Mouse (Mus musculus) liver, adult 2 months (tissue): ENCODE measurements around the gene Phf12. TPM values are rescaled to one million over a fixed set of nuclear protein-coding genes. Genes with fewer than 3 reads are reported as not detected.

ENCODE experiments used
- DNase-seq: peaks from one replicate; pipeline ENCODE4 v3.0.0-alpha.2; 2011; ENCODE audit warnings: low read depth, low spot score; ENCODE audit errors: extremely low read depth
- H3K27ac ChIP-seq: fragments of 200-500 bp; replicated peaks from 2 replicates; pipeline ENCODE4 v1.5.1; 2012; ENCODE audit warnings: low read depth, mild to moderate bottlenecking, control low read depth, inconsistent platforms, low read length; ENCODE audit not compliant: insufficient read depth
- H3K27me3 ChIP-seq: fragments of 200-500 bp; 2 replicates; pipeline ENCODE4 v1.6.1; 2012; ENCODE audit warnings: mild to moderate bottlenecking, moderate library complexity, low read length, inconsistent platforms; ENCODE audit not compliant: control insufficient read depth, insufficient read depth
- H3K36me3 ChIP-seq: fragments of 200-500 bp; 2 replicates; pipeline ENCODE4 v1.6.1; 2012; ENCODE audit warnings: low read length, inconsistent platforms; ENCODE audit not compliant: control insufficient read depth, insufficient read depth
- H3K4me1 ChIP-seq: fragments of 200-500 bp; 2 replicates; pipeline ENCODE4 v1.6.1; 2011; ENCODE audit warnings: low read length; ENCODE audit not compliant: control insufficient read depth, insufficient read depth
- H3K4me3 ChIP-seq: fragments of 200-500 bp; 2 replicates; pipeline ENCODE4 v1.5.1; 2011; ENCODE audit warnings: low read depth, mild to moderate bottlenecking, control low read depth, low read length, moderate library complexity; ENCODE audit not compliant: insufficient read depth
- H3K79me2 ChIP-seq: fragments of 200-500 bp; 2 replicates; pipeline ENCODE4 v1.6.1; 2012; ENCODE audit warnings: inconsistent platforms, mild to moderate bottlenecking, low read length, moderate library complexity; ENCODE audit not compliant: control insufficient read depth, insufficient read depth
- H3K9ac ChIP-seq: fragments of 200-500 bp; 2 replicates; pipeline ENCODE4 v1.6.1; 2012; ENCODE audit warnings: low read depth, mild to moderate bottlenecking, control low read depth, inconsistent platforms, low read length
- CTCF ChIP-seq: fragments of 200-500 bp; IDR thresholded peaks from 2 replicates; pipeline ENCODE4 v1.5.1; 2011; ENCODE audit warnings: low read depth, low read length, control low read depth
- POLR2A ChIP-seq: fragments of 200-500 bp; IDR thresholded peaks from 2 replicates; pipeline ENCODE4 v1.6.1; 2011; ENCODE audit warnings: low read length, control low read depth; ENCODE audit not compliant: insufficient read depth; ENCODE audit errors: extremely low read depth
- WGBS: fragments of 180-500 bp; shearing (Covaris S2); methylation state at CpG from one replicate; pipeline ENCODE4 v1.1.7; 2018; 5-methylcytosine and 5-hydroxymethylcytosine counted together
- polyA plus RNA-seq: library from polyadenylated mRNA; depleted of rRNA; stranded (reverse); fragments of >200 nt; gene quantifications from 2 replicates; pipeline ENCODE4 v1.2.3, GENCODE M21; 2012
- total RNA-seq: library from RNA; depleted of rRNA; stranded (reverse); fragments of >200 nt; gene quantifications from 2 replicates; pipeline ENCODE4 v1.2.3, GENCODE M21; 2014

Gene Phf12
- total and polyA plus RNA-seq, 2 experiments = 3.6 to 24.9 TPM

DNA sequence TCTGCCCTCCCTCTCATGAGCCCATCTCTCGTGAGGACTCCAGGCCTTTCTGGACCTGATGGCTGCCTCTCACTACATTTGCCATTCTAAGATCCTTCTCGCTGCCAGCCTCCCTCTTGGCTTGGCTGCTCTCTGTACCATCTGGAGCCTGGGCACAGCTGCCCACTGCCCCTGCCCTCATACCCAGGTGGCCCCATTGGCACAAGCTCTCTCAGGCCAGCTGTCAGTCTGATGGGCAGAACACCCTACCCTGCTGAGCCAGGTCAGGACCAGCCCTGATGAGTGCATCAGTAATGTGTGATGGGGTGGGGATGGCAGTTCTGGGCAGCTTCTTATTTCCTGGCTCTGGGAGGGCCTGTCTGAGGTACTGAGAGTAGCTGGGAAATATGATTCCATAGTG is 24.3 kb upstream of the Phf12 start:
- Histone ChIP-seq H3K27me3 (no peaks in the 10 kb centered on the region), H3K27ac (no peak overlapping the region), H3K4me3 (no peak overlapping the region), H3K4me1 (no peaks in the 10 kb centered on the region), H3K36me3 (no peaks in the 10 kb centered on the region), H3K9ac (no peak overlapping the region), H3K79me2 (no peaks in the 10 kb centered on the region)
- no peak for DNase-seq
- 93% methylated on average over 2 of the region's 2 CpGs for WGBS
- TF ChIP-seq POLR2A = no peak
- TF ChIP-seq CTCF = no peak

DNA sequence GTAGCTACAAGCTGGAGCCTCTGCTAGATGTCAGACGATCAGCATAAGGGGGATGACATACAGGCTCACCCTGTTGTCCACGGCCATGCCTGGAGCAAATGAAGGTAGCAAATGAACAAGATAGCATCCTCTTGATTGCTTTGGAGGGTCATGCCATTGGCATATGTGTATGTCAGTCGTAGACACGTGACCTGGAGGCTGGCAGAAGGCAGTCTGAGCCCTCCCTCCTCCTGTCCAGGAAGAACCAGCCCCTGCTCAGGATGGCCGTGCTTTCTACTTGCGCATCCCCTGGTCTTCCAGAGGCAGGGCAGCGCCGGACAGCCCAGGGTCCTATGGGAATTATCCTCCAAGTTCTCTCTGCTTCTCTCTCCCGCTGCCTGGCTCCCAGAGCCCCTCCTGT is 23.6 kb upstream of the Phf12 start:
- DNase-seq = no peak
- Histone ChIP-seq H3K9ac (no peak overlapping the region), H3K4me1 (no peaks in the 10 kb centered on the region), H3K27me3 (no peaks in the 10 kb centered on the region), H3K27ac (no peak overlapping the region), H3K36me3 (no peaks in the 10 kb centered on the region), H3K4me3 (no peak overlapping the region), H3K79me2 (no peaks in the 10 kb centered on the region)
- TF ChIP-seq POLR2A = no peak
- TF ChIP-seq CTCF = no peak
- WGBS = 83% methylated on average over 9 of the region's 9 CpGs

DNA sequence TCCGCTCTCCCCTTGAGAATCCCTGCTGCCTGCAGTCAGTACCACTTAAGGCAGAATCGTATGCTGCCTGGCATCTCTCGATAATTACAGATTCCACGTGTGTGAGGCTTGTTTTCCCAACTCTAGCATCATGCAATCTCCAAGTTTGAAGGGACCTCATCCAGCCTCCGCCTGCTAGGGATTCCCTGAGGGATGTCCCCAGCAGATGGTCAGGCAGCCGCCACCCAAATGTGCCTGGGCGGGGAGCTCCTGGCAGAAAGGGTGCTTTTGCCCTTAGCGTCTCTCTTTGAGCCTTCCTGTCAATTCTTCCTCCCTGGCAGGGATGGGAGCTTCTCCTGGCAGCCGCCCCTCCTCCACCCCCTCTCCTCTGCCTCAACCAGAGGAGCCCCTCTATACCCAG is 22.4 kb upstream of the Phf12 start:
- WGBS = 83% methylated on average over 9 of the region's 9 CpGs
- no peak overlapping the region for H3K27ac ChIP-seq
- H3K79me2 ChIP-seq = no peaks in the 10 kb centered on the region
- DNase-seq = no peak
- no peaks in the 10 kb centered on the region for H3K27me3 ChIP-seq
- TF ChIP-seq POLR2A = no peak
- no peak for TF ChIP-seq CTCF
- H3K36me3 ChIP-seq = no peaks in the 10 kb centered on the region
- no peak overlapping the region for H3K4me3 ChIP-seq
- no peaks in the 10 kb centered on the region for H3K4me1 ChIP-seq
- no peak overlapping the region for H3K9ac ChIP-seq

DNA sequence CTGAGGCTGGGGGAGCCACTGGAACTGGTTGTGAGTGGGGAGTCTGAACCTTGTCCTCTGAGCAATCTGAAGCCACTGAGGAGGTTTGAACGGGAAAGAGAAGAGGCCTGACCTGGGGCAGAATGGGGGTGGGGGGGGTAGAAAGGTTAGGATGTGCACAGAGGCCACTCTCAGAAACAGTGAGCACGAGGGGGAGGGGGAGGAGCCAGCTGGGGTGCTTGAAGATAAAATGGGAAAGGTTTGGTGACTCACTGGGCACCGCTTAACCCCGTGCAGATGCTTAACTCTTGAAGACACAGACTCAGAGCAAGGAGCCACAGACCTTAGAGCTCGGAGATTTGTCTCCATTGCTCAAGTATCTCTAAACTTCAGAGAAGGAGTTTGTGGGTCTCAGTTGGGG is 21.7 kb upstream of the Phf12 start:
- WGBS = 39% methylated on average over 5 of the region's 5 CpGs
- Histone ChIP-seq H3K27ac (no peak overlapping the region), H3K27me3 (no peaks in the 10 kb centered on the region), H3K79me2 (no peaks in the 10 kb centered on the region), H3K4me3 (no peak overlapping the region), H3K9ac (no peak overlapping the region), H3K36me3 (no peaks in the 10 kb centered on the region), H3K4me1 (no peaks in the 10 kb centered on the region)
- no peak for TF ChIP-seq CTCF
- no peak for TF ChIP-seq POLR2A
- no peak for DNase-seq

DNA sequence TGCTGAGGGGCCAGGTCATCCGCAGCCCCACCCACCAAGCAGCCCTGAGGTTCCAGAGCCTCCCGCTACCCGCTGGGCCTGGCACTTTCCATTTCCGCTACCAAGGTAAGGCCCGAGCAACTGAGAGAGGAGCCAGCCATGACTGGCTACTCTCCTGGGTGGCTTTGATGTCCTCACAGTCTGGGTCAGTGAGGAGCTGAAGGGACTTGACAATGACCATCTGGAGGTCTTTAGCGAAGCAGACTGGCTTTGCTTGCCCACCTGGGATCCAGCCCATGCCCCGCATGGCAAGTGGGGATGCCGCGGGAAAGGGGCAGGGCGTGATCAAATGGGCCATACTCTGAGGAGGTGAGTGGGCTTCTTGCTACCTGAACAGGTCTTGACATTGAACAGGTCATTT is 19.6 kb upstream of the Phf12 start:
- Histone ChIP-seq H3K4me3 (no peak overlapping the region), H3K9ac (no peak overlapping the region), H3K79me2 (no peaks in the 10 kb centered on the region), H3K27ac (no peak overlapping the region), H3K27me3 (no peaks in the 10 kb centered on the region), H3K4me1 (no peaks in the 10 kb centered on the region), H3K36me3 (no peaks in the 10 kb centered on the region)
- WGBS = 94% methylated on average over 10 of the region's 10 CpGs
- no peak for TF ChIP-seq CTCF
- no peak for TF ChIP-seq POLR2A
- no peak for DNase-seq

DNA sequence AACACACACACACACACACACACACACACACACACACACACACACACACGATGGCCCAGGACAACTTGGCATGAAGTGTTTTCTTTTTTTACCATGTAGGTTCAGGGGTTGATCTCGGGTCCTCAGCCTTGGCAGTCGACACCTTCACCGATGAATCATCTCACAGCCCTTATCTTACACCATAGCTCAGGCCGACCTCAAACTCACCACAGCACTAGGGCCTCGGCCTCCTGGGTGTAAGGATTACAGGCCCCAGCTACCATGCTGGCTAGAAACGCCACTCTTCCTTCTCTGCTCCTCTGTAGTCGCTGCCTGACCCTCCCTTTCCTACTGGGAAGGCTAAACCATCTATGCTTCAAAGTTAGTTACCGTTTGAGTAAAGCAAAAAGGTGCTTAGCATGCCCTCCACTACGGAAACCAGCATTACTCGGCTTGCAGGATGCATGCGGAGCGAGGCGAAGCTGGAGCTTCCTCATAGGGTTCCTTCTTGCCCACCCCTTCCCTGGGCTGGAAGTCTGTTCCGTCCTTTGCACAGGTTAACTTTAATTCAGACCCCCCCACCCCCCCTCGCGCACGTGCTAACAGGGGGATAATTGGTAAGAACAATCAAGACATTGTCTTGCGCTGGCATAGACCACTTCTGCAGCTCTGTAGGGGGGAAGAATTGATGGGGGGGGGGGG is 18.0 kb upstream of the Phf12 start:
- Histone ChIP-seq H3K27ac (no peak overlapping the region), H3K4me3 (no peak overlapping the region), H3K36me3 (no peaks in the 10 kb centered on the region), H3K27me3 (no peaks in the 10 kb centered on the region), H3K9ac (no peak overlapping the region), H3K79me2 (no peaks in the 10 kb centered on the region), H3K4me1 (no peaks in the 10 kb centered on the region)
- TF ChIP-seq CTCF (no peak), POLR2A (no peak)
- DNase-seq = no peak
- 58% methylated on average over 19 of the region's 19 CpGs for WGBS
